Mouse (Mus musculus): ENCODE results near the gene Adk.

Adk gene

DNA sequence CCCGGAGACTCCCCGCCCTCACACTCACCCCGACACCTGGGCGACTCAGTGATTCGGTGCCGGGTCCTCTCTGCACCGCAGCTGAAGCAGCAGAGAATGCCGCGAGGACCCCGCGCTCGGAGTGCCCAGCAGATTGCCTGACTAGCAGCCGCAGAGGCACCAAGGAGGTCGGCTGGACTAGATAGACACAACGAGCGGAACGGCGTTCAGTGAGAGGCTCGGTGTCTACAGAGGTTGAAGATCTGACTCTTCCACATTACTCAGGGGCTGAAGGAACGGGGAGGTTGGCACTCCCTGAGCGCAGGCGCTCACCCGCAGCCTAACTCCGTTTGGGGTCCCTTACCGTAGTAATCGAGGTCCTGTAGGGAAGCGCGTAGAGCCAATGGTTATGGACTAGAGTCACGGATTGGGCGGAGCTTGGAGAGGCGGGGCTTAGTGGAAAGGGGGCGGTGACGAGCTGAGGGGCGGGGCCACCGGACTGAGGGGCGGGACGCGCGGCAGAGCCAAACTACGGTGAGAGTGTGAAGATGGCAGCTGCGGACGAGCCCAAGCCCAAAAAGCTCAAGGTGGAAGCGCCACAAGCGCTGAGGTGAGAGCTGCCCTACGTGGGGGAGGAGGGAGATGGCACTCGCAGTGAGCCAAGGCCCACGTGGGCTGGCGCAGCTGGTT, at the start of gene Adk, which contains the start of gene Ap3m1:
TSS of gene Adk (plus strand) at position 463 of the 669 bp plus-strand sequence.
TSS of gene Ap3m1 (minus strand) at position 397 of the 669 bp plus-strand sequence.
- DNase-seq (ENCODE audit: low spot score in 2 of 2), result peak; percentile 92 to 97

DNA sequence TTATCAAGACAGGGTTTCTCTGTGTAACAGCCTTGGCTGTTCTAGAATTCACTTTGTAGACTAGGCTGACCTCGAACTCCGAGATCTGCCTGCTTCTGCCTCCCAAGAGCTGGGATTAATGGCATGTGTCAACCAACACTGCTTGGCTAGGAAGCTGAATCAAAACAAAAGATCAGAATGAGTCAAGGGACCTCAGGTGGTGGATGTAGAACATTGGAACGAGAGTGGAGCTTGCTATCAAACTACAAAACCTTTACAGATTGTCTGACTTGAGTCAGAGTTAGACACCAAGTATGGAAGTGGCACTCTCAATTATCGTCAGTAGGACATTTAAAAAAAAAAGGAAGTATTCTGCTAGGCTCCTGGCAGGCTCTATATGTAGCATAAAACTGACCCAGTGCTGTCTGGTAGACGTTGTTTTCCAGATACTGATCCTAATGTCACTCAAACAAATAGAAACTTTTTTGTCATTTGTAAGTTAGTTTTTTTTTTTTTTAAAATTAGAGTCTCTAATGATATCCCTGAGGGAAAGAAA, 38.5 kb upstream of the Adk start:
- no peak for DNase-seq (ENCODE audit: low spot score in 2 of 2)

- DNase-seq (ENCODE audit: low spot score in 2 of 2), result no peak
These were observed 34.5 kb upstream of the Adk start for GRCm38 (mm10) chr14:21017871-21018270.

DNA sequence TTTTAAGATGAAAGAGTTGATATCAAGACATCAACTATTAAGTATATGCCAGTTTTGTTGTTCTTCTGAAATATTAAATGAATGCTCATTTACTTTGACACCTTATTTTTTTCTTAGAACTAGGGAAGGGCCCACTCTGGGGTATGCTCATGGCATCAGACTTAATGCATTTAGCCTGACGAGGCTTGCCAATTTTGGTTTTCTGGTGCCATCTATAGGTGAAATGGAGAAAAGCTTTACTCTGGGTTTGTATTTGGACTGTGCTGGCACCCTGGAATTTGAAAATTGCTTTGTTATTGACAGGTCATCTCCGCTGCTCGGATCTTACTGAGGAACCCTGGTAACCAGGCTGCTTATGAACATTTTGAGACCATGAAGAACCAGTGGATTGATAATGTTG, 33.4 kb upstream of the Adk start:
- DNase-seq (ENCODE audit: low spot score in 2 of 2), result no peak

- DNase-seq (ENCODE audit: low spot score in 2 of 2), result no peak
These were observed 31.9 kb upstream of the Adk start for GRCm38 (mm10) chr14:21020435-21020834.

DNA sequence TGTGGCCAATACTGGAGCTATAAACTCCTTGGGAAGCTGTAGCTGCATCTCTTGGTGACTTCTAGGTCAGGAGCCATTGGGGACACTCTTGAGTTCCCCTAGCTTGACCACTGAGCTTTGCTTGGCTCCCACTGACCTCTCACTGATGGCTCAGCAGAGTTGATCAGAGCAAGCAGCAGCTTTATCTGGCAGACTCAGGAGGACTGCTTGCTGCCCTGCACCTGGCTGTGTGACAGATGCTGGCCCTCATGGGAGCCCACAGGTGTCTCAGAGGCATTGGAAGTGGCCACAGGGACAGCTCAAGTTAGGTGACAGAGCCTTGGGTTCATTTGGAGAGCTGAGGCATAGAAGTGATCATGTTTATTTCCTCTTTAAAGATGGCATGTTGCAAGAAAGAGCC, 24.8 kb upstream of the Adk start:
- DNase-seq (ENCODE audit: low spot score in 2 of 2), result no peak

GRCm38 (mm10) chr14:21029025-21029659, 23.2 kb upstream of the Adk start:
- DNase-seq (ENCODE audit: low spot score in 2 of 2), result no peak

DNA sequence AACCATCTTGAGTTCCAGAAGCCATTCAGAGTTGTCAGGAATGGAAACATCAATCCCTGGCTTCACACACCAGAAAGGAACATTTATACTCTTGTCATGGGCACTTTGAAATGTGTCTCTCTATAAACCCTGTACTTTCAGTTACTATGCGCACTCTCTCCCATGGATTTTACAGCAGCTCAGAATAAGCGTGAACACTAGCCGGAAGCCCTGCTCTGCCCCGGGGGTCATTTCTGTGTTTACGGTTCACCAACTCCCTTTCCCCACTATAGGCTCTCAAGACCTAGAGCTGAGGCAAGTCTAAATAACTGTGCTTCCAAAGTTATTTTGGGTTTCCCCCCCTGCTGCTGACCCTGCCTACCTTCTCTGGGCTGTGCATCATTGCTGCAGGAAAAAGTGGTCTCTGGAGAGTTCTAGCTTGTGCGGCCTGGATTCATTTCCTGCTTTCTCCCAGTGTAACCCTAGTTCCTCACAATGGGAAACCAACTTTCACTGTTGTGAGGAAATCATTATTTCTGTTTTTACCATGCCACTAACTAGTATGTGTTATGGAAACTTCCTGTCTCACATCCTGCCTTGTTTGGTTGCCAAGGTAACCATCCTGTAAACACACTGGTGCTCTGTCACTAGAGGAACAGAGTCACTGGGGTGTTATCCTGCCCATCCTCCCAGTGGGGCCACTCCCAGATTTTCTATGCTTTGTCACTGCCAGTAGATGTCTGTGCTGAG, 20.4 kb upstream of the Adk start:
- peak in 1 of 2 experiments; percentile 10 for DNase-seq (ENCODE audit: low spot score in 2 of 2)

GRCm38 (mm10) chr14:21034271-21034670, 18.1 kb upstream of the Adk start:
- no peak for DNase-seq (ENCODE audit: low spot score in 2 of 2)

- DNase-seq (ENCODE audit: low spot score in 2 of 2), result no peak
These were observed 17.6 kb upstream of the Adk start for GRCm38 (mm10) chr14:21034791-21035190.

DNA sequence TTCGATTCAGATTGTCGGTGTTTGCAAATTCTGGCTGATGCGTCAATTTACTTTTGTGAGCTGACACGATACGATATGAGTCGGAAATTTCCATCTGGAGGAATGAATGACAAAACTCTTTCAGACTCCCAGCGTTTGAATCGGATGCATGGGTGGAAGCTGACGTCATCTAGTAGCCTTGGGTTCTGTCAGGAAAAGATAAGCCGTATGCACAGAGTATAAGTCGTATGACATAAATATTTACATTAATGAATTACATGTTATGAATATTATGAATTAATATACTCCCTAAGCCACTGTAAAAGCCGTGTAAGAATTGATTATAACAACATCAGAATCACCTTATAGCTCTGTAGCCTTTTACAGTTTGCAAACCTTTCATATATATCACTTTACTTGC, 13.3 kb upstream of the Adk start:
- DNase-seq (ENCODE audit: low spot score in 2 of 2), result no peak

DNA sequence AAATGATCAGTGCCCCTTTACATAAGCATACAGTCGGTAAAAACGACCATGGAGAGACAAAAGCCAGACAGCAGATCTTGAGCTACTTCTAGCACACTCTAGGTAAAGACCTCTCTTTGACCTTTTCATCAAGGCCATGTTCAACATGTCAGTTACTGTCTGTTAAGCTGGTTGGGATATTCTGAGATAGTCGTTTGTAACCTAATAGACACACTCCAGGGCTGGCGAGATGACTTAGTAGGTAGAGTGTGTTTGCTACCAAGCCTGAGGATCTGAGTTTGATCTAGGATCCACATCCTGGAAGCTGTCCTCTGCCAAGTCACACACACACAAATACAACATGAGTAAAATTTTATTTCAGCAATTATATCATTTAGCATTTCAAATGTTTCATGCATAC, 12.8 kb upstream of the Adk start:
- DNase-seq (ENCODE audit: low spot score in 2 of 2), result no peak

DNA sequence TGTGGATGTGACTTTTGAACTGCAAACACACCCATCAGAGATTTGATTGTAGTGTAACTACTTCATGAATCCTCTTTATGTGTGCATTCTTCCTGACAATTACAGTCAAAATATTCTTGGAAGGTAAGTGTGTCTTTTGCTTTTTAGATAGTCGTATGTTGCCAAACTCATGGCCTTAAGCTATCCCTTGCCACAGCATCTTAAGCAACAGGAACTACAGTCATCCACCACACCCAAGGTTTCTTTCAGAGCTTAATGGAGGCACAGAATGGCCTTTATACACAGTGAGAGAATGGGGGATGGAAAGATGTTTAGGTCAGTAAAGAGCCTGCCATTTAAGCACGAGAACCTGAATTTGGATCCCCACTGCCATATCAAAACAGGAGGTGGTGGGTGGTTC, 4.5 kb upstream of the Adk start:
- no peak for DNase-seq (ENCODE audit: low spot score in 2 of 2)

GRCm38 (mm10) chr14:21048879-21049278, 3.5 kb upstream of the Adk start:
- DNase-seq (ENCODE audit: low spot score in 2 of 2), result no peak

- DNase-seq (ENCODE audit: low spot score in 2 of 2), result no peak
These were observed 1.6 kb upstream of the Adk start for GRCm38 (mm10) chr14:21050734-21051133.

DNA sequence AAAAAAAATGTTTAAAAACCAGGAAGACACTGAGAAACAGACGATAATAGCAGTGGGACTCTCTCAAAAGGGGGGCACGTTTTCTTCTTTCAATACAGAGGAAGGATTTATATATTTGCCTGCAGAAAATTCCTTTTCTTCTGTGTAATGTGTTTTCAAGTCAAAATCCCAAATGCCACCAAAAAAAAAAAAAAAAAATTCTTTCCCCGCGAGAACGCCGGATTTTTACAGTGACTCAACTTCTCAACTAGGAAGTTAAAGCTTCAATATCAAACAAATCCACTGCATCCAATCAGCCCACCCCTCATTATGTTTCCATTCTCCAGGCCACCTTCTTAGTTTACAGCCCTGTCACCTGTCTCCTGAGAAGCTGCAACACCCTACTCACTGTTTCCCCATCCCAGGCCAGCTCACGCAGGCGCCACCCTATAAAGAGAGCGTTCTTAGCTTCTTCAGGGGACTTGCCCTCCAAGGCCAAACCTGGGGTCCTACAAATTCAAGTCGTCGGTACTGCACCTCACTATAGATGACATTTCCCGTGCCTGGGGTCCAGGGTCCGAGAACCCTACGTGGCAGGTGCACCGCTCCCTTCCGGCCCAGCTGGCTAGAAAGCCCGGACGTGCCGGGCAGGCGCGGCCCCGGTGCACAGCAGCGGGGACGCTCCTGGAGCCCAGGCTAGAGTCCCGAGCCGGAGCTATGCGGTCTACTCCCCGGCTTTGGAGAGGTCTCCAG, 828 bp upstream of the Adk start:
- no peak for DNase-seq (ENCODE audit: low spot score in 2 of 2)

GRCm38 (mm10) chr14:21052781-21053130, 382 bp downstream of the Adk start:
- peak in 1 of 2 experiments; percentile 46 for DNase-seq (ENCODE audit: low spot score in 2 of 2)

- DNase-seq (ENCODE audit: low spot score in 2 of 2), result no peak
These were observed 777 bp downstream of the Adk start for GRCm38 (mm10) chr14:21053151-21053550.

DNA sequence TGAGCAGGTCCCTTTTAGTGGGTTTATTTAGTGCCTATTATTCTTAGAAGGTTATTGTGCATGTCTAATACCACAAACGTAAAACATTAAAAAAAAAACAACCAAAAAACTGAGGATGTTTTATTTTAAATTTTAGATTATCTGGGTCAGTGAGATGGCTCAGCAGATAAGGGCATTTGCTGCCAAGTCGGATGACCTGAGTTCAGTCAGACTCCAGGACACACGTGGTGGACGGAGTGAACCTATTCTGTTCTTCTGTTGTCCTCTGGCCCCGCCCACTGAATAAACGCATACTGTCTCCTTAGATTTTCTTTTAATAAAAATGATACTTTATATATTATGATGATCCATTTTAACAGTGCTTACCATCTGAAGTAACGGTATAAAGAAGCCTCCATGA, 1.2 kb downstream of the Adk start:
- DNase-seq (ENCODE audit: low spot score in 2 of 2), result no peak

DNA sequence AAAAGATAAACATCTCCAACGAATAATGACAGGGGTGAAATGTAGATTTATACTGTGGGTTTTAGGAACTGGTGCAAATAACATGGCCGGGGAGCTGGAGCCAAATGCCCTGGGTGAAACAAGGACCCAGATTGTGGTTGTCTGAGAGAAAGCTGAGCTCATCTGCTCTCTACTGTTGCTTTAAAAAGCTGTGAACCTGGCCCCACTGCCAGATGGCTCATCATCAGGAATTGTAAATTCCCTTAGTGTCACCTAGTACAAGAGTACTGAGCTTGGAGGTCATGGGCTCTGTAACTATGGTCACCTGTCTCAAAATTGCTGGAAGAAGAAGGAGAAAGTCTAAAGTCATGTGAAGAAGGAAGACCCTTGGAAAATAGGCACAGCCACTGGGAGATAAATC, 6.6 kb downstream of the Adk start:
- DNase-seq (ENCODE audit: low spot score in 2 of 2), result no peak

DNA sequence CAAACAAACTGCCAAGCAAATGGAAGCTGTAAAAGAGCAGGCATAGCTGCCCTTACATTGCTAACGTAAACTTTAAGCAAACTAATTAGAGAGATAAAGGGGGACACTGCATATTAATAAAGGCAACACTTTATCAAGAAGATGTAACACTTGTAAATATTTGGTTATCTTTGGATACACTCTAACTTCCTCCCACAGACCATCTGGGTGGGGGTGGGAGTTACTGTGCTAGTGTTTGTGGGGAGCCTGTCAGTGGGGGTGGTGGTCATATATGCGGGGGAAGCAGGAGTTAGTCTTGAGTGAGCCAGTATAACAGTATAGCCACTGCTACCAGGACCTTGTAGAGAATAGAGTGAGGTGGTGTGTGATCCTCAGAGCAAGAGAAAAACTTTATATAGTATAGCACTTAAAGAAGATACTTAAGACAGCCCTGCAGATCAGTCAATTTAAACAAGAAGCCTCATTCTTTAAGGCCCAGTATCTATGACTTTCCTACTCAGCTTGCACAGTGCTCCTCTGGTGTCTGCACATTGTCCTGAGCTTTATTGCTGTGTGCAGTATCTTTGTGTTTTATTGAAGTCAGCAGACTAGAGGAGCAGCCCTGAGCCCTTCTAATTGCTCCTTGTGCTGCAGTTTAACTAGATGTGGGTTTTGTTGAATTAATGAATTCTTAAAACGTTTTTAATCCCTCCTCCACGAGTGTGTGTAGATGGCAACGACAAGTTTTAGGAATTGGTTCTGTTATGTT, 10.6 kb downstream of the Adk start:
- no peak for DNase-seq (ENCODE audit: low spot score in 2 of 2)

Measured in urinary bladder, adult 18-20 months (tissue).